ENCODE assay signal across 18 mouse cellular contexts in the genomic region with DNA sequence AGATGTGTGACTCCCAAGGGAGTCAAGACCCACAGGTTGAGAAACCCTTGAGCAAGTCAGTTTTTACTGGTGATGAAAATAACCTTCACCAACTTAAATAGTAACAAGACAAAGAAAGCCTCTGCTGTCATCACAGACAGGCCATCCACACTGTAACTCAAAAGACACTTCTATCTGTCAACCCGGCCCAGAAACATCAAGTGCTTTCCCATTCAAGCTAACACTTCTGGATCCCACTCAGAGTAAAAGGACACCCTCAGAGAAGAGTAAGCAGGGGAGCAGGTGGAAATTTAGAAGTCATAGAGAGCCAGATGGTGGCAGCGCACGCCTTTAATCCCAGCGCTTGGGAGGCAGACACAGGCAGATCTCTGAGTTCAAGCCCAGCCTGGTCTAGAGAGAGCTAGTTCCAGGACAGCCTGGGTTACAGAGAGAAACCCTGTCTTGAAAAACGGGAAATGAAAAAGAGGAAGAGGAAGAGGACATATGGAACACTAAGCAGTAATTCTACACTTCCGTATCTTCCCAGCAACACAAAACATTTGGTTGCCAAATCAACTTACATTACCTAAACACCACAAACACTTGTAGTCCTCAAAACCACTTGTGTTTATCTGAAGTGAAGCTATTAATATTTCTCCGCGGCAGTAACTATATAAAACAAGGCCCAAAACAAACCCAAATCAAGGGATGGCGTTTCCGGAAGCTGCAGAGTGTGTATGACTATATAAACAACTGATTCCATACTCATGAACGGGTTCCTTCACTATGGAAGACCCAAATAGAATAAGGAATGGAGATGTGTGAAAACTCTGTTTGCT.
DNase-seq lines count a peak whose midpoint lies in the region; ATAC-seq and TF ChIP-seq lines count a peak whose summit lies in the region.
"Had no signal": no experiment of that assay in that cellular context is flagged by ENCODE, and none has a peak within 500 bp of the region (broad histone marks: within the 10 kb centered on the region; RNA-seq: fewer than 3 reads in every experiment).

No protein-coding gene starts in this region.

- H3K4me3 ChIP-seq in heart, embryonic 12.5 days, result no peak overlapping the region
- H3K4me3 ChIP-seq in heart, postnatal 0 days (ENCODE audit: low read depth, low read length), result no peak overlapping the region
- H3K4me3 ChIP-seq: erythroblast, embryonic 14.5 days; hindbrain, embryonic 13.5 days; liver, embryonic 13.5 days; neural tube, embryonic 12.5 days had no signal

- H3K4me1 ChIP-seq in heart, embryonic 12.5 days (replicated peaks), result peaks cover 15% of the 10 kb centered on the region
- H3K4me1 ChIP-seq in heart, postnatal 0 days (ENCODE audit: control insufficient read depth, insufficient read depth), result peaks cover 21% of the 10 kb centered on the region
- H3K4me1 ChIP-seq: liver, embryonic 13.5 days; neural tube, embryonic 12.5 days had no signal

- WGBS in heart, embryonic 12.5 days, result 61% methylated on average over 11 of the region's 11 CpGs
- 43% methylated on average over 11 of the region's 11 CpGs for WGBS in heart, postnatal 0 days

- no peak for DNase-seq in heart, postnatal 4 days
- peak; percentile 7 for DNase-seq in lung, postnatal 36 days
- DNase-seq in lung, postnatal 4 days, result no peak
- DNase-seq in heart, postnatal 0 days (ENCODE audit: low spot score), result peak; percentile 73
- DNase-seq in embryo, embryonic 9.5 days (ENCODE audit: extremely low spot score), result no peak
- no peak for DNase-seq in embryo, embryonic 11 days
- DNase-seq: adrenal gland, postnatal 10 days; cerebellum, adult 9-10 months; gastrocnemius, postnatal 10 days; kidney, postnatal 14 days; liver, embryonic 13.5 days; thymus, adult 18-20 months had no signal

- H3K36me3 ChIP-seq in heart, embryonic 12.5 days, result no peaks in the 10 kb centered on the region
- no peaks in the 10 kb centered on the region for H3K36me3 ChIP-seq in heart, postnatal 0 days (replicated peaks; ENCODE audit: control insufficient read depth, insufficient read depth, low read length)
- H3K36me3 ChIP-seq: hindbrain, embryonic 13.5 days; liver, embryonic 13.5 days; neural tube, embryonic 12.5 days had no signal

- no peak overlapping the region for H3K4me2 ChIP-seq in heart, embryonic 12.5 days
- H3K4me2 ChIP-seq in heart, postnatal 0 days (ENCODE audit: low read depth, low read length), result no peak overlapping the region
- H3K4me2 ChIP-seq: hindbrain, embryonic 13.5 days; liver, embryonic 13.5 days; neural tube, embryonic 12.5 days had no signal

- no peak for TF ChIP-seq CTCF in heart, postnatal 0 days (IDR thresholded peaks at IDR 0.05; ENCODE audit: low read depth)

- 0 out of 2 replicates have a peak, but pooled peaks cover 4% of the 10 kb centered on the region for H3K9me3 ChIP-seq in heart, embryonic 12.5 days (replicated peaks)
- H3K9me3 ChIP-seq in heart, postnatal 0 days (replicated peaks; ENCODE audit: control insufficient read depth, low read length), result no peaks in the 10 kb centered on the region
- H3K9me3 ChIP-seq: hindbrain, embryonic 13.5 days; liver, embryonic 13.5 days; neural tube, embryonic 12.5 days had no signal

- no peak overlapping the region for H3K9ac ChIP-seq in heart, embryonic 12.5 days
- no peak overlapping the region for H3K9ac ChIP-seq in heart, postnatal 0 days (replicated peaks; ENCODE audit: low read depth, low read length)
- H3K9ac ChIP-seq: hindbrain, embryonic 13.5 days; liver, embryonic 13.5 days; neural tube, embryonic 12.5 days had no signal

- 0 out of 2 replicates have a peak overlapping the region, but pooled peaks have one; percentile 26 for H3K27ac ChIP-seq in heart, embryonic 12.5 days (ENCODE audit: poor library complexity, severe bottlenecking)
- H3K27ac ChIP-seq in heart, postnatal 0 days (ENCODE audit: low read depth), result 0 out of 2 replicates have a peak overlapping the region, but pooled peaks have one; percentile 35
- H3K27ac ChIP-seq: hindbrain, embryonic 13.5 days; liver, embryonic 13.5 days; neural tube, embryonic 12.5 days had no signal

- no peak for TF ChIP-seq EP300 in heart, postnatal 0 days (IDR thresholded peaks at IDR 0.05; ENCODE audit: low read depth)

- peaks cover 12% of the 10 kb centered on the region; the same call in 1 of the 2 replicates for H3K27me3 ChIP-seq in heart, embryonic 12.5 days (replicated peaks)
- H3K27me3 ChIP-seq in heart, postnatal 0 days (ENCODE audit: control insufficient read depth, insufficient read depth, low read length), result peaks cover 33% of the 10 kb centered on the region
- H3K27me3 ChIP-seq: hindbrain, embryonic 13.5 days; liver, embryonic 13.5 days; neural tube, embryonic 12.5 days had no signal

- ATAC-seq in heart, embryonic 12.5 days (ENCODE audit: insufficient number of reproducible peaks, low FRiP score), result 0 out of 2 replicates have a peak, but pooled peaks have one; percentile 59
- peak; percentile 85 for ATAC-seq in heart, postnatal 0 days (ENCODE audit: insufficient read depth, low read depth)
- no peak for ATAC-seq in erythroblast, adult 5-6 weeks (replicated peaks; ENCODE audit: low FRiP score, poor library complexity, severe bottlenecking)
- ATAC-seq: intestine, postnatal 0 days had no signal

Comparison
In these comparisons a context has a peak if more than half of its experiments do, and no peak if none do; other contexts are left out.
1. DNase-seq: peak in lung, postnatal 36 days (single experiment) and heart, postnatal 0 days (single experiment); none in heart, postnatal 4 days (single experiment), lung, postnatal 4 days (0 of 2), embryo, embryonic 9.5 days (single experiment) and embryo, embryonic 11 days (single experiment).